Comparison of ENCODE assay signal across 24 mouse cellular contexts in genomic region chr6:85948549-85948948, GRCm38 (mm10).
"Had no signal": no experiment of that assay in that cellular context is flagged by ENCODE, and none has a peak within 500 bp of the region (broad histone marks: within the 10 kb centered on the region; RNA-seq: fewer than 3 reads in every experiment).

No protein-coding gene starts in this region.

- ATAC-seq: hindbrain, postnatal 0 days; intestine, embryonic 16.5 days had no signal

- H3K4me2 ChIP-seq: heart, embryonic 12.5 days; hindbrain, embryonic 12.5 days; hindbrain, embryonic 15.5 days; kidney, embryonic 15.5 days; limb, embryonic 13.5 days; limb, embryonic 15.5 days had no signal

- H3K9ac ChIP-seq: heart, embryonic 12.5 days; hindbrain, embryonic 12.5 days; hindbrain, embryonic 15.5 days; kidney, embryonic 15.5 days; limb, embryonic 13.5 days; limb, embryonic 15.5 days; liver, embryonic 14.5 days had no signal

- H3K27ac ChIP-seq: gastrocnemius, adult 2 months; heart, embryonic 10.5 days; hindbrain, embryonic 10.5 days; hindbrain, embryonic 12.5 days; hindbrain, embryonic 15.5 days; hindbrain, postnatal 0 days; kidney, embryonic 15.5 days; kidney, postnatal 0 days; limb, embryonic 13.5 days; limb, embryonic 15.5 days; liver, embryonic 14.5 days had no signal

- H3K4me3 ChIP-seq: gastrocnemius, adult 2 months; heart, embryonic 10.5 days; heart, embryonic 12.5 days; hindbrain, embryonic 10.5 days; hindbrain, embryonic 12.5 days; hindbrain, embryonic 15.5 days; kidney, embryonic 15.5 days; limb, embryonic 13.5 days; limb, embryonic 15.5 days had no signal

- H3K27me3 ChIP-seq: heart, embryonic 12.5 days; hindbrain, embryonic 12.5 days; hindbrain, embryonic 15.5 days; kidney, embryonic 15.5 days; limb, embryonic 13.5 days; limb, embryonic 15.5 days had no signal

- H3K4me1 ChIP-seq: heart, embryonic 10.5 days; heart, embryonic 12.5 days; hindbrain, embryonic 10.5 days; hindbrain, embryonic 12.5 days; hindbrain, embryonic 15.5 days; kidney, embryonic 15.5 days; limb, embryonic 13.5 days; limb, embryonic 15.5 days had no signal

- DNase-seq: gastrocnemius, adult 2 months; gastrocnemius, postnatal 10 days; gastrocnemius, postnatal 25 days; heart, adult 18-20 months; heart, postnatal 10 days; heart, postnatal 4 days; kidney, adult 11 months; kidney, adult 2 months; kidney, adult 9 months; kidney, postnatal 14 days; kidney, postnatal 36 days; left cerebral cortex, postnatal 4 days had no signal

- H3K9me3 ChIP-seq: heart, embryonic 10.5 days; heart, embryonic 12.5 days; hindbrain, embryonic 10.5 days; hindbrain, embryonic 12.5 days; hindbrain, embryonic 15.5 days; kidney, embryonic 15.5 days; limb, embryonic 13.5 days; limb, embryonic 15.5 days had no signal
